Mouse (Mus musculus) limb, embryonic 11.5 days (tissue): ENCODE data around the gene Aoc2. TPM values are rescaled to one million over a fixed set of nuclear protein-coding genes. Genes with fewer than 3 reads are reported as not detected.

Experiments used
- ATAC-seq: fragments of 200-750 bp; cut with Nextera tagmentation; 2 replicates; pipeline ENCODE4 v1.8.0; 2017; ENCODE audit warnings: low read depth; ENCODE audit not compliant: insufficient number of reproducible peaks, low FRiP score, low TSS enrichment
- DNase-seq: peaks from one replicate; pipeline ENCODE4 v3.0.0-alpha.2; 2015; ENCODE audit warnings: low spot score
- H3K27ac ChIP-seq: fragments of 300-500 bp; sonication (generic); replicated peaks from 2 replicates; pipeline ENCODE4 v1.5.1; 2014; ENCODE audit warnings: low read depth, mild to moderate bottlenecking, low read length
- H3K27me3 ChIP-seq: fragments of 300-500 bp; sonication (generic); 2 replicates; pipeline ENCODE4 v1.6.1; 2014; ENCODE audit warnings: mild to moderate bottlenecking, low read length, mixed read lengths; ENCODE audit not compliant: control insufficient read depth, insufficient read depth
- H3K36me3 ChIP-seq: fragments of 300-500 bp; sonication (generic); 2 replicates; pipeline ENCODE4 v1.6.1; 2014; ENCODE audit warnings: mild to moderate bottlenecking, low read length, moderate library complexity, mixed read lengths; ENCODE audit not compliant: control insufficient read depth, insufficient read depth
- H3K4me1 ChIP-seq: fragments of 300-500 bp; sonication (generic); 2 replicates; pipeline ENCODE4 v1.6.1; 2014; ENCODE audit warnings: low read length, mixed read lengths; ENCODE audit not compliant: control insufficient read depth, insufficient read depth
- H3K4me2 ChIP-seq: fragments of 300-500 bp; sonication (generic); 2 replicates; pipeline ENCODE4 v1.6.1; 2014; ENCODE audit warnings: low read depth, mild to moderate bottlenecking, moderate library complexity; ENCODE audit not compliant: severe bottlenecking
- H3K4me3 ChIP-seq: fragments of 300-500 bp; sonication (generic); 2 replicates; pipeline ENCODE4 v1.5.1; 2014; ENCODE audit warnings: low read depth, low read length
- H3K9ac ChIP-seq: fragments of 300-500 bp; sonication (generic); 2 replicates; pipeline ENCODE4 v1.6.1; 2014; ENCODE audit warnings: mild to moderate bottlenecking, low read length
- H3K9me3 ChIP-seq: fragments of 300-500 bp; sonication (generic); 2 replicates; pipeline ENCODE4 v1.6.1; 2016; ENCODE audit warnings: low read length; ENCODE audit not compliant: control insufficient read depth
- WGBS: fragments of 180-500 bp; shearing (Covaris S2); extraction: QIAGEN DNeasy Blood & Tissue Kit; methylation state at CpG from one replicate; pipeline ENCODE4 v1.1.7; 2014; 5-methylcytosine and 5-hydroxymethylcytosine counted together
- polyA plus RNA-seq: library from polyadenylated mRNA; unstranded; fragments of >200 nt; fragmentation: Nextera tagmentation; extraction: Ambion mirVana; gene quantifications from 2 replicates; pipeline ENCODE4 v1.2.1, GENCODE M21; 2014

Aoc2 gene
- polyA plus RNA-seq, 1 experiment from 2014 or later, result 1.9 TPM

DNA sequence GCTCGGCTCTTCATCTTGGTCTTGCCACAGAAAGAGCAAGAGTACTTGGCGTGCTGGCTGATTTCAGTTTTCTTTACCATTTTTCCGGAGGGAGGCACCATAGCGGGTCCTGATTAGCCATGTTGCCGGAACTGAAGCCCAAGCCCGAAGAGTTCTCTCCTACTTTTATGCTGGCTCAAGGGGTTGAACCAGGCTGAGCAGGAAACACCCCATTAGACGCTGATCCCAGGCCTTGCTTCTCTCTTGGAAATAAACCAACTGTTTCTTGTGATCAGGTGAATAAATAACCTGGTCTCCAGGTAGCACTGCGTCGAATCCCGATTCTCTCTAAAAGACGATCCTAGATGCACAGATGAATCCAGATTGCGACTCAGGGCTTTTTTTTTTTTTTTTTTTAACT, 28.6 kb downstream of the Aoc2 start:
- Histone ChIP-seq H3K27ac (no peak overlapping the region), H3K4me3 (no peak overlapping the region), H3K36me3 (no peaks in the 10 kb centered on the region), H3K9ac (no peak overlapping the region), H3K4me2 (no peak overlapping the region), H3K9me3 (no peaks in the 10 kb centered on the region), H3K4me1 (no peaks in the 10 kb centered on the region), H3K27me3 (no peaks in the 10 kb centered on the region)
- WGBS, result 92% methylated on average over 12 of the region's 12 CpGs
- ATAC-seq (no peak), DNase-seq (no peak)

DNA sequence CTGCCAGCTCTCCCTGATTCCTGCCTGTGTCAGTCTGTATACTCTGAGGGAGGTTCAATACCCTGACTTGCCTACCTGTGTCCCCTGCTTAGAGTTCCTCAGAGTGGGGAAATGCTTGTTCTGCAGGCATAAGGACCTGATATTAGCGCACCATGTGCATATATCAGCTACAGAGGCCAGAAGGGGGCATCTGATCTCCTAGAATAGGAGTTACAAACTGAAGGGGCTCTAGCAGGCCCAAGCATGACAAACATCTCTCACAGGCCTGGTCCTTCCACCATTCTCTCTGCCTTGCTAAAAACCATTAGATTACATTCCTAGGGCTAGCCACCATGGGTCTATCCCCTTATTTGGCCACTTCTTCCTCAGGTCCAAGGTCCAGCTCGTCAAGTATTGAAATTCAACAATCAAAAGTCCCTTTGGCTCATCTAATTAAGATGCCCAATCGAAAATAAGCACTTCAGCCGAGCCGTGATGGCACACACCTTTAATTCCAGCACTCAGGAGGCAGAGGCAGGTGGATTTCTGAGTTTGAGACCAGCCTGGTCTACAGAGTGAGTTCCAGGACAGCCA, 29.7 kb downstream of the Aoc2 start:
- DNase-seq (no peak), ATAC-seq (no peak)
- H3K9ac ChIP-seq, result no peak overlapping the region
- H3K4me3 ChIP-seq, result no peak overlapping the region
- no peak overlapping the region for H3K27ac ChIP-seq
- 86% methylated on average over 5 of the region's 5 CpGs for WGBS
- H3K4me2 ChIP-seq, result no peak overlapping the region
- H3K4me1 ChIP-seq, result no peaks in the 10 kb centered on the region
- no peaks in the 10 kb centered on the region for H3K9me3 ChIP-seq
- no peaks in the 10 kb centered on the region for H3K27me3 ChIP-seq
- no peaks in the 10 kb centered on the region for H3K36me3 ChIP-seq

DNA sequence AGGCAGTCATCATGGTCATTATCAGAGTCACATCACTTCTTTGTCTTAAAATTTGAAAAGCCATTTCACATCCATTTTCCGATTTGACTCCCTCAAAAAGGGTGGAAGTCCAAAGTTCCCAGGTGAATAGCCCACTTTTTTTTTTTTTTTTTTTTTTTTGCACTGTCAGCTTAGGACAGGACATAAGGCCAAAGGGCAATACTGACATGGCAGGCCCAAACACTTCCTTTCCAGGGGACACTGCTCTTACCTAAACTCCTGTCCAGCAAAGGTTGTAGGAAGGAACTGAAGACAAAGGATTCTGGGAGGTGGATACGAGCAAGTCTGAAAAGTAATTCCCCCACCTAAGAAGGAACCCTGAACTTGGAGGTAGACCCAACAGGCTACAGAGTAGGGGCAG, 31.1 kb downstream of the Aoc2 start:
- Histone ChIP-seq H3K4me3 (no peak overlapping the region), H3K4me2 (no peak overlapping the region)
- no peak for ATAC-seq

DNA sequence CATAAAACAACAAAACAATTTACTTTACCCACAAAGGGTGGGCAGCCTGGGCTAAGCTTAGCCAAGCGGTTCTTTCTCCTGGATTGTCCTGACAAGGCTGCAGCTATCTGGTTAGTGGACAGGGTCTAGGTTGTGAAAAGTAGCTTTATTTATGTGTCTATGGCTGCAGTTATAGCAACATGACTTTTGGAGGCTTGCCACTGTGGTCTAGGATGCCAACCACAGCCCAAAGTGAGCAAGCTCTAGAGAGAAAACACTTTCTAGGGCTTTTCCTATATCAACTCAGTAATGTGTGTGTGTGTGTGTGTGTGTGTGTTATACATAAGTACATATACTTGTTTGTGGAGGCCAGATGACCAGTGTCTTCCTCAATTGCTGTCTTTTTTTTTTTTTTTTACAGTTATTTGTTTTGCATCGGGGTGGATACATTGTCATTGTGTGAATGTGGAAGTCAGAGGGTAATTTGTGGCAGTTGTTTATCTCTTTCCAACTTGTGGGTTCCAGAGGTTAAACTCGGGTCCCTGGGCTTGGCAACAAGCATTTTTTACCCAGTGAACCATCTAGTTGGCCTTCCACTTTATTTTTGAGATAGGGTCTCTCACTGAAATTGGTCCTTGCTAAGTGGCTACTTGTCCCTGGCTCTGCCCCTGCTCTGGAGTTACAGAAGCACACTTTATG, 32.8 kb downstream of the Aoc2 start:
- no peak for ATAC-seq
- 76% methylated on average over 3 of the region's 3 CpGs for WGBS

More for the DNA sequence above, 31.1 kb downstream of the Aoc2 start:
- Histone ChIP-seq H3K27me3 (no peaks in the 10 kb centered on the region), H3K9ac (no peak overlapping the region), H3K36me3 (no peaks in the 10 kb centered on the region), H3K27ac (no peak overlapping the region), H3K4me1 (no peaks in the 10 kb centered on the region), H3K9me3 (no peaks in the 10 kb centered on the region)
- WGBS, result 90% methylated on average over 2 of the region's 2 CpGs
- no peak for DNase-seq

DNA sequence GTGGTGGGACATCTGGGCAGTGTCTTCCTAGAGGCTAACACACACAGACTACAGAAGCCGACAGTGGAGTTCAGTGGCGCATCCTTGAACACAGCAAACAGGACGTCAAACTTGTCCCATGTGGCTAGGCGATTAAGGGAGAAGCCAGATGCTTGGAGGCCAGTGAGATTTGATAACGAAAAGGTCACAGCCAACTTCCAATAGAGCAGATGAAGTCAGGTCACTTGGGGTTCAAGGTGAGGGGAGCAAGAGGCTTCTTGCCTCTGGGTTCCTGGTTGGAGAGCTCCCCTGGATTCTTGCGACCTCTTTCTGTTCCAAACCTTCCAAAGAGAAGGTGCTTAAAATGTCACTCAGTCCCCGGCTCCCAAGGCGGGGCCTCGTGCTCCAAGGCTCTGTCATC, 34.9 kb downstream of the Aoc2 start:
- Histone ChIP-seq H3K4me2 (no peak overlapping the region), H3K9ac (no peak overlapping the region), H3K36me3 (no peaks in the 10 kb centered on the region), H3K4me1 (no peaks in the 10 kb centered on the region), H3K27me3 (no peaks in the 10 kb centered on the region), H3K27ac (no peak overlapping the region), H3K4me3 (no peak overlapping the region), H3K9me3 (no peaks in the 10 kb centered on the region)
- 68% methylated on average over 9 of the region's 9 CpGs for WGBS
- ATAC-seq (no peak), DNase-seq (no peak)

More for the DNA sequence above, 32.8 kb downstream of the Aoc2 start:
- Histone ChIP-seq H3K27me3 (no peaks in the 10 kb centered on the region), H3K9ac (no peak overlapping the region), H3K27ac (no peak overlapping the region), H3K4me3 (no peak overlapping the region), H3K36me3 (no peaks in the 10 kb centered on the region), H3K4me2 (no peak overlapping the region), H3K9me3 (no peaks in the 10 kb centered on the region), H3K4me1 (no peaks in the 10 kb centered on the region)
- DNase-seq, result no peak

DNA sequence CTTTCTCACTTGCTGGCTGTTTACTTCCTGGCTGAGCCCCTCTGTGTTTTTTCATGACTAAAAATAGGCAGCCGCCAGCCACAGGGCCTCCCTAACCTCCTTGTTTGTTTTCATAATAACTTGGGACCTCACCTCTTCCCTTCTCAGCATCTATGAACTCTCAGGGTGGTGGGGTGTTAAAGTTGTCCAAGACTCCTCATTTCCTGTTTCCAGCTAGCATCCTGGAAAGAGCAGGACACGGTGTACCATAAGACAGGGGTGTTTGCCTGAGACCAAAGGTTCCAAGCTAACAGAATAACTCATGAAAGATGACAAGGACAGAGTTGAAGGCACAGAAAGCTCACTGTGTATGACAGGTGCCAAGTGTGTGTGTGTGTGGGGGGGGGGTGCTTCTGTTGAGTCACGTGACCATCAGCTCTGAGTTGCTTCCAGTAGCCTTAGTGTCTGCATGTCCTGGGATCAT, 35.8 kb downstream of the Aoc2 start:
- Histone ChIP-seq H3K4me2 (no peak overlapping the region), H3K27me3 (no peaks in the 10 kb centered on the region), H3K4me3 (no peak overlapping the region), H3K4me1 (no peaks in the 10 kb centered on the region), H3K9me3 (no peaks in the 10 kb centered on the region), H3K9ac (no peak overlapping the region), H3K27ac (no peak overlapping the region), H3K36me3 (no peaks in the 10 kb centered on the region)
- DNase-seq, result no peak
- no peak for ATAC-seq
- WGBS, result 63% methylated on average over 3 of the region's 3 CpGs

DNA sequence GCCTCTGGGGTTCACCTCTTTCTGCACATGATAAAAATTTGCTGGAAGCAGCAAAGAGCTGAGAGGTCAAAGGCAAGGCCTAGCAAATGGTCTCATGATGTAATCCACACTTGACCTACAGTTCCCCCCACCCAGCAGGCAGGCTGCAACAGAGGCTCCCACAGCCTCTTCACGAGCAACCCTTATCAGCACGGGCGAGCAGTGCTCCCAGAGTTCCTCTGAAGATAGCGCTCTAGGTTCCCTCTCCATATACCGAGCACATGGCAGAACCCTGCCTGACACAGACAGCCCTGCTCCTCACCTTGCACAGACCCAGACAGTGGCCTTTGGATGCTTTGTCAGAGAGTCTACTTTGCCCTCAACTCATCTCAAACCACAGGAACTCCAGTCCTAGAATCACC, 39.7 kb downstream of the Aoc2 start:
- Histone ChIP-seq H3K4me2 (no peak overlapping the region), H3K36me3 (no peaks in the 10 kb centered on the region), H3K9ac (no peak overlapping the region), H3K4me1 (no peaks in the 10 kb centered on the region), H3K27ac (no peak overlapping the region), H3K27me3 (no peaks in the 10 kb centered on the region), H3K9me3 (no peaks in the 10 kb centered on the region), H3K4me3 (no peak overlapping the region)
- 67% methylated on average over 5 of the region's 5 CpGs for WGBS
- ATAC-seq, result no peak
- no peak for DNase-seq

GRCm38 (mm10) chr11:101367326-101367935, 42.6 kb downstream of the Aoc2 start, which contains the start of gene G6pc:
G6pc (plus strand) TSS chr11:101367561.
- ATAC-seq (no peak), DNase-seq (no peak)
- Histone ChIP-seq H3K9me3 (no peaks in the 10 kb centered on the region), H3K36me3 (no peaks in the 10 kb centered on the region), H3K27me3 (no peaks in the 10 kb centered on the region), H3K27ac (no peak within 1 kb of the TSS), H3K4me3 (no peak within 1 kb of the TSS), H3K4me1 (no peaks in the 10 kb centered on the region), H3K4me2 (no peak within 1 kb of the TSS), H3K9ac (no peak within 1 kb of the TSS)
- 90% methylated on average over 8 of the region's 8 CpGs for WGBS
